Mouse (Mus musculus) cortical plate, adult 2 months (tissue): ENCODE results near the gene Neurl3. TPM values are rescaled to one million over a fixed set of nuclear protein-coding genes. Genes with fewer than 3 reads are reported as not detected.

Experiments used
- H3K27ac ChIP-seq: fragments of 200-500 bp; 2 replicates; pipeline ENCODE4 v1.5.1; 2012; ENCODE audit warnings: low read length, control low read depth, inconsistent platforms; ENCODE audit not compliant: insufficient read depth
- H3K4me1 ChIP-seq: fragments of 200-500 bp; 2 replicates; pipeline ENCODE4 v1.6.1; 2011; ENCODE audit warnings: low read length; ENCODE audit not compliant: control insufficient read depth, insufficient read depth
- H3K4me3 ChIP-seq: fragments of 200-500 bp; 2 replicates; pipeline ENCODE4 v1.5.1; 2011; ENCODE audit warnings: mild to moderate bottlenecking, low read length, control low read depth; ENCODE audit not compliant: insufficient read depth
- CTCF ChIP-seq: fragments of 200-500 bp; IDR thresholded peaks from 2 replicates; pipeline ENCODE4 v1.5.1; 2011; ENCODE audit warnings: mild to moderate bottlenecking, control low read depth, low read length; ENCODE audit not compliant: insufficient read depth; ENCODE audit errors: extremely low read depth
- POLR2A ChIP-seq: fragments of 200-500 bp; IDR thresholded peaks from 2 replicates; pipeline ENCODE4 v1.6.1; 2011; ENCODE audit warnings: mild to moderate bottlenecking, low read length, control low read depth; ENCODE audit not compliant: insufficient read depth; ENCODE audit errors: extremely low read depth
- polyA plus RNA-seq: library from polyadenylated mRNA; depleted of rRNA; stranded (reverse); fragments of >200 nt; gene quantifications from 2 replicates; pipeline ENCODE4 v1.2.3, GENCODE M21; 2012

Neurl3 gene
- polyA plus RNA-seq, 1 experiment: 0.94 TPM

DNA sequence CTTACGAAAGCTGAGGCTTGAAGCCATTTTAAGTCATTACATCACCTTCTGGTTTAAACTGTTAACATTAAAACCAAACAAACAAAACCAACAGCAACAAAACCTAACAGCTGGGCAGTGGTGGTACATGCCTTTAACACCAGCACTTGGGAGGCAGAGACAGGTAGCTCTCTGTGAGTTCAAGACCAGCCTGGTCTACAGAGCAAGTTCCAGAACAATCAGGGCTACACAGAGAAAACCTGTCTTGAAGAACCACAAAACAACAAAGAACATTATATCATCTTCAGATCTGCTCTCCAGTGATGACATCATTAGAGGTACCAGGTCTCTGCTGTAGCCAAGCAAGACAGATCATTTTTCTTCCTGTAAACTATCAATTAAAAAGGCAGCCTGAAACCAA is 14.1 kb downstream of the Neurl3 start:
- TF ChIP-seq CTCF (no peak), POLR2A (no peak)
- Histone ChIP-seq H3K4me3 (no peak overlapping the region), H3K4me1 (no peaks in the 10 kb centered on the region), H3K27ac (no peak overlapping the region)

- H3K27ac ChIP-seq: no peak overlapping the region
- TF ChIP-seq POLR2A (no peak), CTCF (no peak)
- H3K4me1 ChIP-seq: no peaks in the 10 kb centered on the region
- no peak overlapping the region for H3K4me3 ChIP-seq
Measured at GRCm38 (mm10) chr1:36259281-36259680, 15.2 kb downstream of the Neurl3 start.

GRCm38 (mm10) chr1:36258631-36259030 is 15.8 kb downstream of the Neurl3 start:
- H3K27ac ChIP-seq: no peak overlapping the region
- H3K4me3 ChIP-seq: no peak overlapping the region
- no peaks in the 10 kb centered on the region for H3K4me1 ChIP-seq
- TF ChIP-seq CTCF (no peak), POLR2A (no peak)

GRCm38 (mm10) chr1:36257276-36257675 is 17.2 kb downstream of the Neurl3 start:
- TF ChIP-seq POLR2A (no peak), CTCF (no peak)
- Histone ChIP-seq H3K4me3 (no peak overlapping the region), H3K27ac (no peak overlapping the region), H3K4me1 (no peaks in the 10 kb centered on the region; the same call in 1 of the 2 replicates)

DNA sequence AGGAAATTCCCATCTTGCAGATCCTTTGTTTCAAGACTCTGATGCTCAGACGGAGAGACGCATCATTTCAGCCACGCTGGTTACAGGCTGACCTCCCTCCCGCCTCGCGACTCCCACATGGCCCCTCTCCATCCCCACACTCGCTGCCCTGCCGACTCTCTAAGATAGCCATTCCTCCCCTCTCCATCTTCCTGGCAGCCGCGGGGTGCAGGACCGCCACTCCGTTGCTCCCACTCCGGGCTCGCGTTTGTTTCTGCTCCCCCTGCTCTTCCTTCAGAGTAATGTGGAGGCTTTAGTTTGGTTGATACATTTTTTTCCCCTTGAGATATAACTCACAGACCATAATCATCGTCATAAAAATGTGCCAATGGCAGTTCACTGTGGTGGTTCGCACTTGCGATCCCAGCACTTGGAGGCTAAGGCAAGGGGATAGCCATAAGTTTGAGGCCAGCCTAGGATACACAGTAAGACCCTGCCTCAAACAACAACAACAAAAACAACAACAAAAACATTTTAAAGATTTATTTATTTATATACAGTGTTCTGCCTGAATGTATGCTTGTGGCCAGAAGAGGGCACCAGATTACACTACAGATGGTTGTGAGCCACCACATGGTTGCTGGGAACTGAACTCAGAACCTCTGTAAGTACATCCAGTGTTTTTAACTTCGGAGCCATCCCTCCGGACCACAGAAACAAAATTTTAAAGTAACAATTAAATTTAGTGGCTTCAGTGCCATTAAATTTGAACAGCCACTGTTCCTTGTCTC is 18.4 kb downstream of the Neurl3 start:
- no peak overlapping the region for H3K27ac ChIP-seq
- TF ChIP-seq POLR2A (no peak), CTCF (no peak)
- no peaks in the 10 kb centered on the region; the same call in 1 of the 2 replicates for H3K4me1 ChIP-seq
- H3K4me3 ChIP-seq: no peak overlapping the region

DNA sequence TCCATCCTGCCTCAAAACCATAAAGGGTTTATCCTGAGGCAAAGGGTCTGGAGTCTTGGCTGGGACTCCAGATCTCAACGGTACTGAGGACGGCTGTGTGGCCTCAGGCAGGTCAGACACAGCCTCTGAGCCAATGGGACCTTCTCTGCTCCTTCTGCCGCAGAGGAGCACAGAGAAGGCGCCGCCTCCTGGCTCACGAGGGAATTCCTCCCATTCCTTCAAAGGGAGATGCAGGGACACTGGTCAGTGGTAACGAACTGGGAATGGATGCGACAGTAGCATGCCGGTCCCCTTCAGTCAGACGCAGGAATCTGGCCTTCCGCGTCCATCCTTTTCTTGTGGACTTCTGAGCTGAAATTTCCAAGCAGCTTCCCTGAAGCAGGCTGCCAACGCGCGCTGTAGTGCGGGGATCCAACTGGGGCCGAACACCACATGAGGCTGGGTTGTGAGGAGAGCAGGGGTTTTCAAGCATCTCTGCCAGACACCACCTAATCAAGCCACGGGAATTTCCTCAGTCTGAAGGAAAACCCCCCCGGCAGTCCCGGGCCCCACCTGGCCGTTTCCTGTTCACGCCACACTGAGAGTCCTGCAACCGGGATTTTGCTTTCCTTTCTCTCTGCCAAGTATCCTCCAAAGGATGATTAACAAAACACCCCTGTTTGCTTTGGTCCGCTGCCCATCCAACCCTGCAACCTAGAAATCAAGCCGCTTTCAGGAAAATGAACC is 19.7 kb downstream of the Neurl3 start:
- H3K27ac ChIP-seq: no peak overlapping the region
- no peak overlapping the region for H3K4me3 ChIP-seq
- no peaks in the 10 kb centered on the region; the same call in 1 of the 2 replicates for H3K4me1 ChIP-seq
- no peak for TF ChIP-seq POLR2A
- peak; percentile 53 for TF ChIP-seq CTCF

DNA sequence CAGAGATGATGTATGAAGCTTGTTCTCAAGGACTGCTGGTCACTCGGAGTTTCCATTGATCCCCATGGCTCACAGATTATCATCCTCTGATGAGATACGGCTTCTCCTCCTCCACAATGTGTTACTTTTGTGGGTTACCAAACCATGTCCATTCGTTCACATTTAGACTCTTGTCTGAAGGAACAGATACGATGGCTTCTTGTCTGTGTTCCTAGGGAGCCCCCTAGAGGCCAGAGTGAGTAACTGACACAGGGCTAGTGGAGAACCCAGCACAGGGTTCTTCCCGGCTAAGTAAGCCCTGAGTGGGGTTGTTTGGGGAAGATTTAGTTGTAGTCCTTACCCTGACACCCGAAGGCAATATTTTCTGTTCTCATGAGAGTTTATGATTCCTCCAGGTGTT is 21.7 kb downstream of the Neurl3 start:
- H3K27ac ChIP-seq: no peak overlapping the region
- H3K4me3 ChIP-seq: no peak overlapping the region
- H3K4me1 ChIP-seq: no peaks in the 10 kb centered on the region; the same call in 1 of the 2 replicates
- TF ChIP-seq CTCF (peak; percentile 83), POLR2A (no peak)

DNA sequence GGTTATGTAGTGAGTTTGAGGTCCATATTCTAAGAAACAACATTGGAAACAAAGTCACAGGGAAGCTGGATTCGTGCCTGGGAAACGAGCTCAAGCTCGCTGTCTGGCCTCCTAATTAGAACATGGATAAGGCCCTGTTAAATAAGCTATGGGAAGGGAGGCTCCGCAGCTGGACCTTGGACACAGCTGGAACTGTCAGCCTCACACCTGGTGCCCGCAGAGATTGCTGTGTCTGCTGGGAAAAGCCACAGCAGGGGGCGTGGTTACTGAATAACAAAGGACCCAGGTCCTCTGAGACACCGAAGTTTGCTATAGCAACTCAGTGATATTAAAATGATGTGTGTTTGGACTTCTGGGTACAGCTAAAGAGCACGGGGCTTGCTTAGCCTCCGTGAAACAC is 23.1 kb downstream of the Neurl3 start:
- no peak overlapping the region for H3K27ac ChIP-seq
- H3K4me1 ChIP-seq: no peaks in the 10 kb centered on the region; the same call in 1 of the 2 replicates
- H3K4me3 ChIP-seq: no peak overlapping the region
- TF ChIP-seq CTCF (no peak), POLR2A (no peak)

GRCm38 (mm10) chr1:36246688-36247087 is 27.8 kb downstream of the Neurl3 start:
- Histone ChIP-seq H3K4me3 (no peak overlapping the region), H3K4me1 (peaks cover 3% of the 10 kb centered on the region; the same call in 1 of the 2 replicates), H3K27ac (no peak overlapping the region)
- TF ChIP-seq POLR2A (no peak), CTCF (no peak)

GRCm38 (mm10) chr1:36244828-36245215 is 29.7 kb downstream of the Neurl3 start:
- H3K4me3 ChIP-seq: no peak overlapping the region; the same call in 1 of the 2 replicates
- no peak overlapping the region for H3K27ac ChIP-seq
- TF ChIP-seq POLR2A (no peak), CTCF (no peak)
- H3K4me1 ChIP-seq: peaks cover 3% of the 10 kb centered on the region; the same call in 1 of the 2 replicates
